Mouse (Mus musculus): Measurements from ENCODE around the gene Nprl3. TPM values are rescaled to one million over a fixed set of nuclear protein-coding genes. Genes with fewer than 3 reads are reported as not detected.
A peak's percentile ranks its signal among the peaks of the same experiment; 100 is the strongest.

The Nprl3 gene
- polyA plus RNA-seq, 1 experiment from 2014 or later = 31.4 TPM

DNA sequence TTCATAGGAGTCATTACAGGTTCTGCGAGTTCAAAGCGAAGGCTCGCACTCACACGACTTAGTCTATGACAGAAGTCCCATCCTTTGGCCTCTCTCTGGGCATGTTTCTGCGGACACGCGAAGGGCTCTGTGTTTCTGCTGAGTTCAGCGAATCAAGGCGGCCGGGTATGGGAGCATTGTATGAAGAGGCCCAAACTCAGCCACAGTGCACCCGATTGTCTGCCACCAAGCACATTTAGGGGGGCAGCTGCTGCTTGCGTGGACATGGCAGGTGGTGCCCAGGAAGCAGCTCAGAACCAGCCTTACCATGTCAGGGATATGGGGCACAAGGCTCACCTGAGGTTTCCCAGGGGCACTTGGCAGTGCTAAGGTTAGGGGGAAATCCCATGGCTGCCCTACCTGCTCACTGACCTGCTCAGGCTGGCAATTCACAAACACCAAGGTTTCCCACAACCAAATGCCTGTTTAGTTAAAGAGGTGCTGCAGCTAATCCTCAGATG is 11.0 kb upstream of the Nprl3 start:
- H3K4me1 ChIP-seq (replicated peaks; ENCODE audit: control insufficient read depth, insufficient read depth, low read length) = no peaks in the 10 kb centered on the region
- ATAC-seq (ENCODE audit: low FRiP score) = peak; percentile 38; the same call in 1 of the 2 replicates
- no peaks in the 10 kb centered on the region for H3K36me3 ChIP-seq (ENCODE audit: control insufficient read depth, insufficient read depth, low read length)
- H3K4me2 ChIP-seq (replicated peaks; ENCODE audit: low read depth, low read length) = no peak overlapping the region
- H3K27ac ChIP-seq (ENCODE audit: low read depth, low read length) = no peak overlapping the region
- 79% methylated on average over 12 of the region's 12 CpGs for WGBS
- H3K27me3 ChIP-seq (ENCODE audit: control insufficient read depth, insufficient read depth, low read length) = no peaks in the 10 kb centered on the region
- H3K9me3 ChIP-seq (ENCODE audit: control insufficient read depth, low read length) = no peaks in the 10 kb centered on the region
- H3K9ac ChIP-seq (ENCODE audit: low read depth, low read length) = no peak overlapping the region
- H3K4me3 ChIP-seq (ENCODE audit: low read depth, low read length) = no peak overlapping the region
- DNase-seq (ENCODE audit: low spot score) = no peak

DNA sequence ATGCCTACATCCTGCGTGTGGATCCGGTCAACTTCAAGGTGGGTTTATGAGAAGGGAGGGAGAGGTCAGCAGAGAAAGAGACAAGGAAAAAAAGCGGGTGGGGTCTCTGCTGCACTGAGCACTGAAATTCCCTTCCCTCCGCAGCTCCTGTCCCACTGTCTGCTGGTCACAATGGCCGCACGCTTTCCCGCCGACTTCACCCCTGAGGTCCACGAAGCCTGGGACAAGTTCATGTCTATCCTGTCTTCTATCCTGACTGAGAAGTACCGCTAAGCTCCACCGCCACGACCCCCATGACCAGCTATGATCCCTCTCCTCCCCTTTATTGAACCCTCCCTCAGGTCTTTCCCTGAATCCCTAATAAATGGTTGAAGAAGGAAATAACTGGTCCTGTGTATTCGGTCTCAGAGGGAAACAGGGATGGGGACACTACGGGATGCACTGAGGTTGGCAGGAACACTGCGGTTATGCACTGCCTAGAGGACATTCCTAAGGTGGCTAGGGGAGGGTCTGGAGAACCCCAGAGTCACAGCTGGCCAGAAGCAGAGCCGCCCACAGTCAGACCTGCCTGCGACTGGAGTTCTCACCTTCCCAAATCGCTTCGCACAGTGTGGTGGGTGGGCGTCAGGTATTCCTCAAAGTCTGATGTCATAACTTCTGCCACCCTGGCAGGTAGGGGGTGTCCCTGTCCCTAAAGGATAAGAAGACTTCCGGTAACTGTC is 10.4 kb upstream of the Nprl3 start:
- Histone ChIP-seq H3K9me3 (ENCODE audit: control insufficient read depth, low read length) (no peaks in the 10 kb centered on the region), H3K36me3 (ENCODE audit: control insufficient read depth, insufficient read depth, low read length) (no peaks in the 10 kb centered on the region), H3K4me1 (replicated peaks; ENCODE audit: control insufficient read depth, insufficient read depth, low read length) (no peaks in the 10 kb centered on the region), H3K4me2 (replicated peaks; ENCODE audit: low read depth, low read length) (no peak overlapping the region), H3K4me3 (ENCODE audit: low read depth, low read length) (no peak overlapping the region), H3K27me3 (ENCODE audit: control insufficient read depth, insufficient read depth, low read length) (no peaks in the 10 kb centered on the region), H3K9ac (ENCODE audit: low read depth, low read length) (no peak overlapping the region), H3K27ac (ENCODE audit: low read depth, low read length) (no peak overlapping the region)
- 0 out of 2 replicates have a peak, but pooled peaks have one; percentile 10 for ATAC-seq (ENCODE audit: low FRiP score)
- no peak for DNase-seq (ENCODE audit: low spot score)
- WGBS = 68% methylated on average over 21 of the region's 21 CpGs

DNA sequence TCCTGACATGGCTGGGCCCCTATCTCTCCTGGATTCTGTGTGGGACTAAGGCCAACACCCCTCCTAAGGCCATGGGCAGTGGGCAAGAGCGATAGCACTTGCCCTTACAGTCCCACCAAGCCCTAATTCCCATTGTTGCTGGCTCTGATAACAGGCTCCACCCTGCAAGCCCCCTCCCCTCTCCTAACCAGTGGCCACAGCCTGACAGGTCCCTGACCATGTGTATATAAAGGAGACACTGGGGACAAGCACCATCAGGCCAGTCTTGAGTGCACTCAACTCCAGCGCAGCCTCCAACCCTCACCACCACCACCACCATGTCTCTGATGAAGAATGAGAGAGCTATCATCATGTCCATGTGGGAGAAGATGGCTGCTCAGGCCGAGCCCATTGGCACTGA is 8.8 kb upstream of the Nprl3 start, which contains the start of gene Hba-x:
Hba-x (plus strand) TSS at position 54 of the 400 bp plus-strand sequence.
- Histone ChIP-seq H3K4me2 (replicated peaks; ENCODE audit: low read depth, low read length) (no peak within 1 kb of the TSS), H3K9ac (ENCODE audit: low read depth, low read length) (no peak within 1 kb of the TSS), H3K27me3 (ENCODE audit: control insufficient read depth, insufficient read depth, low read length) (no peaks in the 10 kb centered on the region), H3K4me3 (ENCODE audit: low read depth, low read length) (no peak within 1 kb of the TSS), H3K27ac (ENCODE audit: low read depth, low read length) (0 out of 2 replicates have a peak within 1 kb of the TSS, but pooled peaks have one; percentile 6), H3K9me3 (ENCODE audit: control insufficient read depth, low read length) (no peaks in the 10 kb centered on the region), H3K4me1 (replicated peaks; ENCODE audit: control insufficient read depth, insufficient read depth, low read length) (no peaks in the 10 kb centered on the region), H3K36me3 (ENCODE audit: control insufficient read depth, insufficient read depth, low read length) (no peaks in the 10 kb centered on the region)
- DNase-seq (ENCODE audit: low spot score) = no peak
- no peak; the same call in 1 of the 2 replicates for ATAC-seq (ENCODE audit: low FRiP score)
- WGBS = 69% methylated on average over 3 of the region's 3 CpGs

DNA sequence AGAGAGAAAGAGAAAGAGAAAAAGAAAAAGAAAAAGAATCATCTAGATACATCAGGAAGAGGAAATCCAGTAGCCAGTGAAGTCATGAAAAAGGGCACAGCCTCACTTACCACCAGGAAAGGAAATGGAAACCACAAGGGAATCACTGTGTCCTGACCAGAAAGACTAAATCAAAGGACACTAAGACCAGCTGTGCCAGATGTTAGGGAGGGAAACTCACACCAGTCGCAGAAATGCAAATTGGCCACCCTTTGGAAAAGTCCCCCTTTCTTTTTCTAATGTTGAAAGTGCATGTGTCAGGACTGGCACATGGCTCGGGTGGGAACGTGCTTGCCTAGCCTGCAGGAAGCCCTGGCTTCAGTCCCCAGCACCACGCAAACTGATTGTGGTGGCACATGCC is 3.7 kb upstream of the Nprl3 start:
- Histone ChIP-seq H3K27me3 (ENCODE audit: control insufficient read depth, insufficient read depth, low read length) (no peaks in the 10 kb centered on the region), H3K4me3 (ENCODE audit: low read depth, low read length) (no peak overlapping the region), H3K9ac (ENCODE audit: low read depth, low read length) (no peak overlapping the region), H3K4me1 (replicated peaks; ENCODE audit: control insufficient read depth, insufficient read depth, low read length) (0 out of 2 replicates have a peak, but pooled peaks cover 2% of the 10 kb centered on the region), H3K4me2 (replicated peaks; ENCODE audit: low read depth, low read length) (no peak overlapping the region), H3K9me3 (ENCODE audit: control insufficient read depth, low read length) (no peaks in the 10 kb centered on the region), H3K36me3 (ENCODE audit: control insufficient read depth, insufficient read depth, low read length) (no peaks in the 10 kb centered on the region), H3K27ac (ENCODE audit: low read depth, low read length) (no peak overlapping the region)
- ATAC-seq (ENCODE audit: low FRiP score) = no peak
- no peak for DNase-seq (ENCODE audit: low spot score)
- WGBS = 43% methylated on average over 4 of the region's 4 CpGs

DNA sequence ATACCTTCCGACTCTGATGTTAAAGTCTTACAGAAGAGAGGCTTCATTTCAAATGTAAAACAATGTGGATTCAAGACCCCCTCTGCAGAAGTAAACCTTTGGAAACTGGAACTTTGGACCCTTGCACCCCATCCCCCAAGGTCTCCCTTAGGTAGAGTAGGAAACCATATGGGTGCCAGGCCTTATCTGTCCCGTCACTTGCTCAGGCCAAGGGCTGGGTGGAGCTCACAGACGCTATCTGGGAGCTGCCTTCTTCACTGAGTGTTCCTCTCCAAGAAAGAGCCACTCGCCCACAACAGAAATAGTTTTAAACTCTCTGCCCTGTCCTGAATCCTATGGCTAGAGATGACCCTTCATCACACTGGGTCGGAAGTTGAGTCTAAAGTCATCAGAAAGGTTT is 1.4 kb upstream of the Nprl3 start:
- Histone ChIP-seq H3K9ac (ENCODE audit: low read depth, low read length) (no peak overlapping the region), H3K36me3 (ENCODE audit: control insufficient read depth, insufficient read depth, low read length) (no peaks in the 10 kb centered on the region), H3K4me2 (replicated peaks; ENCODE audit: low read depth, low read length) (no peak overlapping the region), H3K9me3 (ENCODE audit: control insufficient read depth, low read length) (no peaks in the 10 kb centered on the region), H3K4me3 (ENCODE audit: low read depth, low read length) (no peak overlapping the region), H3K27ac (ENCODE audit: low read depth, low read length) (no peak overlapping the region), H3K27me3 (ENCODE audit: control insufficient read depth, insufficient read depth, low read length) (no peaks in the 10 kb centered on the region), H3K4me1 (replicated peaks; ENCODE audit: control insufficient read depth, insufficient read depth, low read length) (0 out of 2 replicates have a peak, but pooled peaks cover 2% of the 10 kb centered on the region)
- DNase-seq (ENCODE audit: low spot score) (no peak), ATAC-seq (ENCODE audit: low FRiP score) (no peak)
- WGBS = 87% methylated on average over 5 of the region's 5 CpGs

DNA sequence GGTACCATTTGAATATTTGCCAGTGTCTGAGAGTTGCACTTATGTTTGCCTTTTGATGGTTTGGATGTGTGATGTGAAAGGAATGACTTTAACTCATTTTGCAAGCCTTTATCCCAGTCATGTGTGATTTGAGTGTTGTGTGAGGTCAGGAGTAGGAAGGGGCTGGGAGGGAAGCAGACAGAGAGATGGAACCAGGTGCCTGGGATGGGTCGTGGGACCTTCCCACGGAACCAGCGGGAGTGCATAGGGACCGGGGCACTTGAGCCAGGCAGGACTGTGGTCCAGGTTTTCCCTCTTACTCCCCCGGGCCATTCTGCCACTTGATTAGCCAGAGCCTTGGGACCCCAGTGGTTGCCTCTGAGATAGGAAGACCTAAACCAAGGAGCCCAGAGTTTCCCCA is 457 bp upstream of the Nprl3 start:
- ATAC-seq (ENCODE audit: low FRiP score) (peak; percentile 42), DNase-seq (ENCODE audit: low spot score) (peak; percentile 33)
- Histone ChIP-seq H3K27me3 (ENCODE audit: control insufficient read depth, insufficient read depth, low read length) (no peaks in the 10 kb centered on the region), H3K36me3 (ENCODE audit: control insufficient read depth, insufficient read depth, low read length) (no peaks in the 10 kb centered on the region), H3K4me3 (ENCODE audit: low read depth, low read length) (peak overlapping the region; percentile 75), H3K4me2 (replicated peaks; ENCODE audit: low read depth, low read length) (peak overlapping the region; percentile 49), H3K9ac (ENCODE audit: low read depth, low read length) (peak overlapping the region; percentile 98), H3K4me1 (replicated peaks; ENCODE audit: control insufficient read depth, insufficient read depth, low read length) (0 out of 2 replicates have a peak, but pooled peaks cover 2% of the 10 kb centered on the region), H3K27ac (ENCODE audit: low read depth, low read length) (no peak overlapping the region), H3K9me3 (ENCODE audit: control insufficient read depth, low read length) (no peaks in the 10 kb centered on the region)
- 20% methylated on average over 5 of the region's 5 CpGs for WGBS

DNA sequence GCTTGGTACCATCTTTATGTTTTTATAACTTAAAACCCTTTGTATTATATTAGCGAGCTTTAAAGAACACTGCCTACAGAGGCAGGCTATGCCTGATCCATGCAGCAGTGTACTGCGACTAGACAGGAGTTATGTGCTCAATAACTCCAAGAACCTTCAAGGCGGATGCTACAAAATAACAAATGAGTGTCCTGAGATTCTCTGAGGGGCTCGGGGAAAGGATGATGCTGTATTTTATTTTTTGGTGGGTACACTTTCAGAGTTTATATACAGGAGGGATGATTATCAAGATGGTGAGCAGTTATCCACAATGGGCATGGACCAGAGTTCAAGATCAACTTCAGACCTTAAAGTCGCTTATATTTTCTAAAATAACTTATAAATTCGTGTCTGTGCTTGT is 731 bp downstream of the Nprl3 start:
- no peak for DNase-seq (ENCODE audit: low spot score)
- peak overlapping the region; percentile 96 for H3K27ac ChIP-seq (ENCODE audit: low read depth, low read length)
- 36% methylated on average over 6 of the region's 6 CpGs for WGBS

DNA sequence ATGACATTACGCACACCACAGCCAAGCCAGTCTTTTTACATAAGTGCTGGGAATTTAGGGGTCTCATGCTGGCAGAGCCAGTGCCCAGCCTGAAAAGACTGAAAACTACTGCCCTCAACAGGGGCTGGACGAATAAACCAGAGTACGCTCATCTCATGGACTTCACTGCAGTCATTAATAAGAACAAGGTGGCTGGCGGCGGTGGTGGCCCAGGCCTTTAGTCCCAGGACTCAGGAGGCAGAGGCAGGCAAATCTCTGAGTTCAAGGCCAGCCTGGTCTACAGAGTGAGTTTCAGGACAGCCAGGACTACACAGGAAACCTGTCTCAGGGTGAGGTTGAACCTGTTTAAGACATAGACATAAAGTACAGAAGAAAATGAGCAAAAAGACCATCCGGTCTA is 1.3 kb downstream of the Nprl3 start:
- Histone ChIP-seq H3K4me3 (ENCODE audit: low read depth, low read length) (no peak overlapping the region), H3K36me3 (ENCODE audit: control insufficient read depth, insufficient read depth, low read length) (no peaks in the 10 kb centered on the region), H3K4me2 (replicated peaks; ENCODE audit: low read depth, low read length) (no peak overlapping the region), H3K9ac (ENCODE audit: low read depth, low read length) (no peak overlapping the region), H3K27me3 (ENCODE audit: control insufficient read depth, insufficient read depth, low read length) (no peaks in the 10 kb centered on the region), H3K4me1 (replicated peaks; ENCODE audit: control insufficient read depth, insufficient read depth, low read length) (0 out of 2 replicates have a peak, but pooled peaks cover 2% of the 10 kb centered on the region), H3K9me3 (ENCODE audit: control insufficient read depth, low read length) (no peaks in the 10 kb centered on the region), H3K27ac (ENCODE audit: low read depth, low read length) (no peak overlapping the region)
- 91% methylated on average over 6 of the region's 6 CpGs for WGBS
- ATAC-seq (ENCODE audit: low FRiP score) = no peak
- DNase-seq (ENCODE audit: low spot score) = no peak

More for the DNA sequence above, 731 bp downstream of the Nprl3 start:
- H3K36me3 ChIP-seq (ENCODE audit: control insufficient read depth, insufficient read depth, low read length) = no peaks in the 10 kb centered on the region
- peak overlapping the region; percentile 75 for H3K4me3 ChIP-seq (ENCODE audit: low read depth, low read length)
- H3K27me3 ChIP-seq (ENCODE audit: control insufficient read depth, insufficient read depth, low read length) = no peaks in the 10 kb centered on the region
- H3K4me1 ChIP-seq (replicated peaks; ENCODE audit: control insufficient read depth, insufficient read depth, low read length) = 0 out of 2 replicates have a peak, but pooled peaks cover 2% of the 10 kb centered on the region
- peak overlapping the region; percentile 98 for H3K9ac ChIP-seq (ENCODE audit: low read depth, low read length)
- peak overlapping the region; percentile 49 for H3K4me2 ChIP-seq (replicated peaks; ENCODE audit: low read depth, low read length)
- ATAC-seq (ENCODE audit: low FRiP score) = no peak
- H3K9me3 ChIP-seq (ENCODE audit: control insufficient read depth, low read length) = no peaks in the 10 kb centered on the region

Measured in hindbrain, embryonic 11.5 days (tissue).